Mouse (Mus musculus) testis, adult 2 months (tissue): ENCODE measurements at regions not wholly inside any gene's neighbourhood (a gene's known extent, or its start where the extent isn't known, plus 50 kb on each side); places are given as distances from the start of the nearest gene placed in this dataset.

Source experiments
- CTCF ChIP-seq: fragments of 200-500 bp; IDR thresholded peaks from 2 replicates; pipeline ENCODE4 v1.5.1; 2012; ENCODE audit warnings: low read depth, mild to moderate bottlenecking, inconsistent platforms, low read length, moderate library complexity; ENCODE audit not compliant: control insufficient read depth, insufficient read depth, insufficient replicate concordance
- POLR2A ChIP-seq: fragments of 200-500 bp; IDR thresholded peaks from 2 replicates; pipeline ENCODE4 v1.6.1; 2012; ENCODE audit warnings: low read depth, mild to moderate bottlenecking, inconsistent platforms, low read length, moderate library complexity; ENCODE audit not compliant: control insufficient read depth

DNA sequence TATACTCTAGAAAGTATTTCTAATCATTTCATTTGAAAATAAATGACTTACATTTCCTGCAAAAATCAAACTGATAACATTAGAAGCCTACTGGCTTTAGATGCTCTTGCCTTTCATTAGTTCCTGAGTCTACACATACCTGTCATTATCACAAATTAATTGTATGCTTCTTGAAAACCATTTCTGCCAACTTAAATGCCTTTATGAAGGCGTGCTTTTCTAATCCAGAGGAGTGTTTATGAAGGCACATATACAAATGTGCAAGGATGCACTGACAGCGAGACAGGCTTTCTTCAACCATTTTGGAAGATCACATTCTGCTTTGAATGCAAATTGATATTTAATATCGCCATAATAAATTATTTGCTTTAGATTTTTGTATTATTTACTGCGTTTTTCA, 246.6 kb downstream of the Mef2c start:
- TF ChIP-seq POLR2A (no peak), CTCF (no peak)
